Mouse (Mus musculus) midbrain, postnatal 0 days (tissue): ENCODE measurements around the gene Ripk3. TPM values are rescaled to one million over a fixed set of nuclear protein-coding genes. Genes with fewer than 3 reads are reported as not detected.

ENCODE experiments used
- ATAC-seq: fragments of 200-750 bp; cut with Nextera tagmentation; 2 replicates; pipeline ENCODE4 v1.8.0; 2017; ENCODE audit warnings: moderate number of reproducible peaks, mild to moderate bottlenecking, moderate TSS enrichment, moderate library complexity; ENCODE audit not compliant: low FRiP score
- DNase-seq: peaks from one replicate; pipeline ENCODE4 v3.0.0-alpha.2; 2015; ENCODE audit warnings: low spot score
- H3K27ac ChIP-seq: fragments of 300-500 bp; sonication (generic); 2 replicates; pipeline ENCODE4 v1.5.1; 2014; ENCODE audit warnings: low read depth, mild to moderate bottlenecking, low read length, mixed read lengths
- H3K27me3 ChIP-seq: fragments of 300-500 bp; sonication (generic); 2 replicates; pipeline ENCODE4 v1.6.1; 2014; ENCODE audit warnings: low read length, control low read depth, mixed read lengths; ENCODE audit not compliant: insufficient read depth
- H3K36me3 ChIP-seq: fragments of 300-500 bp; sonication (generic); 2 replicates; pipeline ENCODE4 v1.6.1; 2014; ENCODE audit warnings: low read length, control low read depth, mixed read lengths; ENCODE audit not compliant: insufficient read depth
- H3K4me1 ChIP-seq: fragments of 300-500 bp; sonication (generic); 2 replicates; pipeline ENCODE4 v1.6.1; 2014; ENCODE audit warnings: mild to moderate bottlenecking, control low read depth, antibody characterized with exemption, low read length, mixed read lengths; ENCODE audit not compliant: insufficient read depth
- H3K4me2 ChIP-seq: fragments of 300-500 bp; sonication (generic); 2 replicates; pipeline ENCODE4 v1.6.1; 2014; ENCODE audit warnings: low read depth, mild to moderate bottlenecking, low read length, mixed read lengths; ENCODE audit not compliant: poor library complexity, severe bottlenecking
- H3K4me3 ChIP-seq: fragments of 300-500 bp; sonication (generic); 2 replicates; pipeline ENCODE4 v1.5.1; 2014; ENCODE audit warnings: low read depth, mild to moderate bottlenecking, low read length, moderate library complexity
- H3K9ac ChIP-seq: fragments of 300-500 bp; sonication (generic); replicated peaks from 2 replicates; pipeline ENCODE4 v1.6.1; 2014; ENCODE audit warnings: mild to moderate bottlenecking, low read length, moderate library complexity, mixed read lengths; ENCODE audit not compliant: poor library complexity, severe bottlenecking
- H3K9me3 ChIP-seq: fragments of 300-500 bp; sonication (generic); 2 replicates; pipeline ENCODE4 v1.6.1; 2016; ENCODE audit warnings: low read length, control low read depth
- CTCF ChIP-seq: IDR thresholded peaks from 2 replicates; pipeline ENCODE4 v1.5.1; 2016; ENCODE audit warnings: antibody characterized with exemption, mild to moderate bottlenecking
- WGBS: fragments of 180-500 bp; shearing (Covaris S2); extraction: QIAGEN DNeasy Blood & Tissue Kit; methylation state at CpG from one replicate; pipeline ENCODE4 v1.1.7; 2014; 5-methylcytosine and 5-hydroxymethylcytosine counted together
- polyA plus RNA-seq: library from polyadenylated mRNA; unstranded; fragments of >200 nt; fragmentation: Nextera tagmentation; extraction: Ambion mirVana; gene quantifications from 2 replicates; pipeline ENCODE4 v1.2.1, GENCODE M21; 2015
- total RNA-seq: library from RNA; depleted of rRNA; stranded (reverse); fragments of >200 nt; gene quantifications from 2 replicates; pipeline ENCODE4 v1.2.3, GENCODE M21; 2014

Ripk3 gene
- total and polyA plus RNA-seq, 2 experiments from 2014 or later, result 0.27 to 3.0 TPM

DNA sequence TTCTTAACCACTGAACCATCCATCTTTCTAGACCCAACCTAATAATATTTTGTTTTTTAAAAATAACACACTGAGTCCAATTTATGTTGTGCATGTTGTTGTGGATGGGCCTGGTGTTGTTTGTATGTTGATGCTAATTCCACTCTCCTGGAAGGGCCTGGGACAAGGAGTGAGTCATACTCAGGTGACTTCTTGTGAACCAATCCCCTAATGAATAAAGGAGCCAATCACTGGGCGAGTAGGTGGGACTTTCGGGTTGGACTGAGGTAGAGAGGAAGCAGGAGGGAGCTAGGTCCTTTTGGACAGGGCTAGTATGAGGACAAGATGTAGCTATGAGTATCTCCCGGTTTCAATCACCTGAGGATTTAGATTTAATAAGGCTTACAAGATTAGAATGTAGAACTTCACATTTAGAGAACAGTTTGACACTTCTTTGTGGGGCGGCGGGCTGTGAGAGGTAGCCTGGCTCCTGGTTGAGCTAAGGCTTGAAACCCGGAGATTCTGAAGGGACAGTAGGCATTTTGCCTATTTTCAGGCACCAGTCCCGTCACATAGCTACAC lies 31.3 kb upstream of the Ripk3 start:
- H3K4me2 ChIP-seq, result no peak overlapping the region

DNA sequence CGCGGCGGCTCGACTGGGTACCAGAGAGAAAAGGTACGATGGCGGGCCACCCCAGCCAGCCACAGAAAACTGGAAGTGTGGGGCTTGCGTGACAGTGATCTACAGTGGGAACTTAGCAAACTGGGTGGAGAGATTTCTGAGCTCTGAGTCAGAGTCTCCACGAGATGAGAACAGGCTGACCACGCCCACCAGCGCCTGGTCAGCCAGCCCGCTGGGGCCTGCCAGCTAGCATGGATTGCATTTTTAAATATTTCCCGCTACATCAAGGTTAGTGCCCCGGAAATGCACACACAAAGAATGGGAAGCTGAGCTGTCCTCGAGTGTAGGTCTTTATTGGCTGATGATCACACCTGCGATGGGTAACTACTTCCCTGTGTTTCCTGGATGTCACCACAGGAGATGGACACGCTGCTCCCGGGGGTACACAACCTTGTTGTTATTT lies 26.7 kb upstream of the Ripk3 start:
- WGBS, result 16% methylated on average over 17 of the region's 17 CpGs
- Histone ChIP-seq H3K9ac (peak overlapping the region; percentile 9; the same call in 1 of the 2 replicates), H3K27ac (peak overlapping the region; percentile 51; the same call in 1 of the 2 replicates), H3K4me3 (peak overlapping the region; percentile 41), H3K4me1 (no peaks in the 10 kb centered on the region), H3K36me3 (no peaks in the 10 kb centered on the region), H3K27me3 (no peaks in the 10 kb centered on the region), H3K4me2 (peak overlapping the region; percentile 49), H3K9me3 (no peaks in the 10 kb centered on the region)
- TF ChIP-seq CTCF, result no peak
- DNase-seq (peak; percentile 72), ATAC-seq (peak; percentile 76)

More for the DNA sequence above, 31.3 kb upstream of the Ripk3 start:
- H3K9me3 ChIP-seq, result no peaks in the 10 kb centered on the region
- H3K27ac ChIP-seq, result no peak overlapping the region
- DNase-seq (no peak), ATAC-seq (no peak)
- WGBS, result 80% methylated on average over 7 of the region's 7 CpGs
- H3K9ac ChIP-seq, result no peak overlapping the region
- 0 out of 2 replicates have a peak, but pooled peaks cover 7% of the 10 kb centered on the region for H3K27me3 ChIP-seq
- no peak for TF ChIP-seq CTCF
- peaks cover 7% of the 10 kb centered on the region; the same call in 1 of the 2 replicates for H3K4me1 ChIP-seq
- H3K36me3 ChIP-seq, result no peaks in the 10 kb centered on the region
- H3K4me3 ChIP-seq, result no peak overlapping the region

DNA sequence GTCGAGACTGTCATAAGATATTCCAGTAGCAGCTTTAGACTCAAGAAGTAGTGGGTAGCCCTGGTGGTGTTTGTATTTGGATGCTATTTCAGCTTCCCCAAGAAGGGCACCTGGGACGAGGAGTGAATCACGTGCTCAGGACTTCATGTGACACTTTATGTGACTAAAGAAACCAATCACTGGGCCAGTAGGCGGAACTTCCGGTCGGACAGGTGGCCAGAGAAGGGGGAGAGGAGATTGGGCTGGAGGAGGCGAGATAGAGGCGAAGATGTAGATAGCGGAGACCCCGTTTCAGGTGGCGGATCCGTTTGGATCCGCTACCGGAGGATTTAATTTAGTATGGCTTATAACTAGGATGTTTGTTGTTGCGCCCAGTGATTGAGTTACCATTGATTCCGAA lies 26.2 kb upstream of the Ripk3 start:
- Histone ChIP-seq H3K4me2 (peak overlapping the region; percentile 49), H3K4me3 (peak overlapping the region; percentile 41), H3K27me3 (no peaks in the 10 kb centered on the region), H3K27ac (peak overlapping the region; percentile 51; the same call in 1 of the 2 replicates), H3K36me3 (no peaks in the 10 kb centered on the region), H3K9me3 (no peaks in the 10 kb centered on the region), H3K9ac (peak overlapping the region; percentile 9; the same call in 1 of the 2 replicates), H3K4me1 (no peaks in the 10 kb centered on the region)
- no peak for TF ChIP-seq CTCF
- peak; percentile 88 for ATAC-seq
- WGBS, result 32% methylated on average over 16 of the region's 16 CpGs
- peak; percentile 91 for DNase-seq

DNA sequence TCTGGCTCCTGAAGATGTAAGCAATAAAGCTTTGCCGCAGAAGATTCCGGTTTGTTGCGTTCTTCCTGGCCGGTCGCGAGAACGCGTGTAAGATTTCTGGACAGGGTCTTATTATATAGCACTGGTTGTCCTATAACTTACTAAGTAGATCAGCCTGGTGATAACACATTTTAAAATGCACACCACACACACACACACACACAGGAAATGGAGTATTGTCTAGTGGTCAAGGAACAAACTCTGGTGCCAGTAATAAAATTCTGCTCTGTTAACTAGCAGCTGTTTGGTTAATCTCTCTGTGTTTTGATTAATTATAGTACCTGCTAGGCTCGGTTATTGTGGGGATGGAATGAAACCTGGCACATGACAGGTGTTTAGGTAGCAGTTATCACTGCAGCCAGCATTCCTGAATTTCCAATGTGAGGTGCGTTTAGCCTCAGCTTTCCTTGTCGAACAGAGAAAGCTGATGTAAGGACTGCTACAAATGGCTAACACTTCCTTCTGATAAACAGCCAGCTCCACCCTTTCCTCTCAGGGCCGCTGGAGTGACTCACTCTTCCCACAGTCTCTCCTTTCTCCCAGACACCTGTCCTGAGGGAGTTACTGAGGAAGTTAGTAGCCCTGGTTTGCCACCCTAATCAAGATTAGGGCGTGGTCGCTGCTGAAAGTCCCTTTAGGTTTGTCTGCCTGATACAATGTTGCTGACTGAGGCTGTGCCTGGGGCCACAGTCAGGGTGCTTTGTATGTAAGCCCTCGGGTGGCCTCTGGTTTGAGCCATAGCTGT lies 6.9 kb upstream of the Ripk3 start:
- Histone ChIP-seq H3K4me2 (no peak overlapping the region), H3K9me3 (no peaks in the 10 kb centered on the region), H3K27ac (no peak overlapping the region), H3K27me3 (no peaks in the 10 kb centered on the region), H3K36me3 (no peaks in the 10 kb centered on the region), H3K4me3 (no peak overlapping the region), H3K4me1 (no peaks in the 10 kb centered on the region), H3K9ac (no peak overlapping the region)
- no peak for TF ChIP-seq CTCF
- ATAC-seq, result no peak
- no peak for DNase-seq
- WGBS, result 86% methylated on average over 15 of the region's 15 CpGs

DNA sequence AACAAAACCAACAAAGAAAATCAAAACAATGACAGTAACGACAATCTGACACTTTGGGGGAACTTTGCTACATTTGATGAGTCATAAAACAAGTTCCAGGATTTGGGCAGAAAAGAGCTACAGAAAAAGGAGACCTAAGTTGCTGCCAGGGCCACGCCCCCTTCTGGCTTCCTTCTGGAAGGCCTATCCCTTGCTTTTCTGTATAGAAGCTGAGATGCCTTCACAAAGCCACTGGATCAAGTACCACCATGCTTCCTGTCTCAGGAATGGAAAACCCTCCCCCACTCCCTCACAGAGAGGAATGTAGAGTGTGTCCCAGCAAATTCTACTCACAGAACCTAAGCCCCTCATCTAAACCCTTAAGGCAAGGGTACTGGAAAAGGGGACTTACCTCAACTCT lies 5.3 kb upstream of the Ripk3 start:
- Histone ChIP-seq H3K27ac (no peak overlapping the region), H3K9ac (no peak overlapping the region), H3K27me3 (peaks cover 10% of the 10 kb centered on the region), H3K4me1 (no peaks in the 10 kb centered on the region), H3K4me2 (no peak overlapping the region), H3K9me3 (no peaks in the 10 kb centered on the region), H3K36me3 (no peaks in the 10 kb centered on the region), H3K4me3 (no peak overlapping the region)
- DNase-seq (no peak), ATAC-seq (no peak)
- 56% methylated on average over 2 of the region's 2 CpGs for WGBS
- TF ChIP-seq CTCF, result no peak

DNA sequence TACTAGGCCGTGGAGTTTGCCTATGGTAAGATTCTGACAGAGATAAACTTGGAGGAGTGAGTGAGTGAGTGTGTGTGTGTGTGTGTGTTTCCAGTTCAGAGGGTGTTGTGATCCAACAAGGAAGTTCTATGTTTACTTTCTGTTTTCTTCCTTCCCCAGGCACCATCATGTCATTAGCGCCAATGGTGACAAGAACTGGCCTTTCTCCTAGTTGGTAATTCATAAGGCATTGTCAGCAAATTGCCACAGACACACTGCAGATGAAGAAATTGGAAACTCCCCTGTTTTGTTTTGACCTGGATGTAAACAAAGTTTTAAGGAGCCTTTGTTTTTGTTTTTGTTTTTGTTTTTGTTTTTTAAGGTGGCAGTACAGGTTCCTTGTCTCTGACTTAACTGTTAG lies 4.8 kb upstream of the Ripk3 start:
- Histone ChIP-seq H3K27me3 (peaks cover 15% of the 10 kb centered on the region), H3K9ac (no peak overlapping the region), H3K27ac (no peak overlapping the region), H3K4me1 (no peaks in the 10 kb centered on the region), H3K4me2 (no peak overlapping the region), H3K4me3 (no peak overlapping the region), H3K36me3 (no peaks in the 10 kb centered on the region), H3K9me3 (no peaks in the 10 kb centered on the region)
- TF ChIP-seq CTCF, result no peak
- ATAC-seq (no peak), DNase-seq (no peak)
- 85% methylated on average over 2 of the region's 2 CpGs for WGBS
